Mouse (Mus musculus) liver, postnatal 0 days (tissue): ENCODE data around the gene Rbms3.

Source experiments
- CTCF ChIP-seq: sonication (generic); IDR thresholded peaks from 2 replicates; pipeline ENCODE4 v1.5.1; 2016; ENCODE audit warnings: antibody characterized with exemption, low read depth
- EP300 ChIP-seq: IDR thresholded peaks from 2 replicates; pipeline ENCODE4 v1.6.1; 2016; ENCODE audit warnings: antibody characterized with exemption, low read depth, mild to moderate bottlenecking

DNA sequence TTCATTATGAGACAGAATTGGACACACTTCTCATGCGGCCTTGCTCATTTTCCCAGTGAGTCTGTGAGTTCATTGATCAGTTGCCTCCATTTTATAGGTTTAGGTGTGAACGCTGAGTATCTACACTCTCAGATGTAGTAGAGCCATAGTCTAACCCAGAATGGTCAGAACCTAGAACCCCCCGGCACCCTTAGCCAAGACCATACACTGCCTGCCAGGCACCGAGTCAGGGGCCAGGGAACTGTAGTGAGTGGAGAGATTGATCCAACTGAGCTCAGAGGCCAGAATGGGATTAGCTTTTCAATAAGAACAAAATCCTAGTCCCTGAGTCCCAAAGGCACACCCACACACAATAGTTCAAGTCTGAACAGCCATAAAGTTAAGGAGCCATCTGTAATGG, 475.1 kb downstream of the Rbms3 start:
- no peak for TF ChIP-seq CTCF
- no peak for TF ChIP-seq EP300
